Mouse (Mus musculus): ENCODE measurements around the gene Adgrv1.

DNA sequence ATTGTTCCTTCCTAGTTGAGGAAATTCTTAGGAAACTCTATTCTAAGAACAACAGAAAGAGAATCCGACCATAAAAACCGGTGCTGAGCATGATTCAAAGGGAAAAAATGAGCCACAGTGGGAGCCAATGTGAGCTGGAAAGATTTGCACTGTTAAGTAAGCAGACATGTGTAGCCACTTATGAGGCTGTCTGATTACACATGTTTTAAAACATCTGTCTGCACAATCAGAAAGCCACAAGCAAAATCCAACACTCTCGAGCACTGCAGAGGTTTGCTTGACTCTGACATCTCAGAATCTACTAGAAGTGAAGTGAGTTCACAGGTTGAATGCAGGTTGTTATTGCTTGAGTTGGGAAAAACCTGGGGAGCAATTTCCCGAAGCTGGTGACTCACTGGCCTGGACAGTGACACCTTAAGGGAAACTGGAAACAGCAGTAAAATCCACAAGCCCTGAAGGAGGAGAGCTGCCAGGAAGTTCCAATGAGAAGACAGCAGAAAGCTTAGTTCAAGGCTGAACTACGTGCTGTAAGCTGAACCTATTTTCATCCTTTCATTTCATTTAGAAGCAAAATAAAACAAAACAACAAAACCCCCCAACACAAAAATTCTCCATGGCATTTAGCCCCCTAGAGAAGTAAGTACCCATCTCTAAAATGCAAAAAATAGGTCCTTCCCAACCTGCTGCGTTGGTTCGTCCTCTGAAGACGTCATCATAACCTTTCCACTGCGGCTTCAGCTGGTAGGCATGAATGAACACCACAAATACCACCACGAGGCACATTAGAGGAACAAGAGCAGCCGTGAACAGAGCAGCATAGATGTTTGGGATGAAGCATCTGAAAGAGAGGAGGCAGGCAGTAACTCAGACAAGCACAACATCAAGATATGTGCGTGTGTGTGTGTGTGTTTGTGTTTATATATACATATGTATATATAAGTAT, 450.7 kb downstream of the Adgrv1 start:
- no peak for TF ChIP-seq TAL1 (IDR thresholded peaks at IDR 0.05; ENCODE audit: low read length)
- no peak for TF ChIP-seq GATA1 (IDR thresholded peaks at IDR 0.05; ENCODE audit: low read length)
